Mouse (Mus musculus): ENCODE measurements at regions not wholly inside any gene's neighbourhood (a gene's known extent, or its start where the extent isn't known, plus 50 kb on each side); places are given as distances from the start of the nearest gene placed in this dataset.

GRCm38 (mm10) chr3:56300769-56301168 lies 117.3 kb upstream of the Nbea start:
- TF ChIP-seq POLR2A (IDR thresholded peaks at IDR 0.05; ENCODE audit: borderline replicate concordance, extremely low read depth, insufficient read depth, insufficient read length, poor library complexity, severe bottlenecking) (no peak), CTCF (IDR thresholded peaks at IDR 0.05; ENCODE audit: borderline replicate concordance, extremely low read depth, insufficient read depth, insufficient read length) (no peak)

Data from brain, embryonic 14.5 days (tissue).